Mouse (Mus musculus): Measurements from ENCODE around the gene Helz.
A peak's percentile ranks its signal among the peaks of the same experiment; 100 is the strongest.

The Helz gene

GRCm38 (mm10) chr11:107724603-107725002 is 176.9 kb downstream of the Helz start:
- no peak for DNase-seq (ENCODE audit: low spot score)

GRCm38 (mm10) chr11:107728073-107728863 is 180.5 kb downstream of the Helz start:
- peak; percentile 25 for DNase-seq (ENCODE audit: low spot score)

DNA sequence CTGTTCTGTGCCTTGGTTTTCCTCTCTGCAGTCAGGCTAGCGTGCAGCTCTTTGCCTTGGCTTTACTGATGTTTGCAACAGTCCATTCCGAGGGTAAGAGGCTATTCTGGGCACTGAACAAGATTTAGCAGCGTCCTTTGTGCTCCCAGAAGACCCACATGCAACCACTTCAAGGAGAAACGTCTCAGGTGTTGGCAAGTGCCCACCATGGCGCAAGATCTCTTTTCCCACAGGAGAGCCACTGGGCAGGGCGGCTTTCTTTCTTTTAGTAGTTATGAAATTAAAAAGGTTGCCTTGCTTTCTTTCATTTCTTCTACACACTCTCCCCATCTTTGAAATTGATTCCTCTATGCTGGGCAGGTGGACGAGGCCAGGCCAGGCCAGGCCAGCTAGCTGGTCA is 181.4 kb downstream of the Helz start:
- no peak for DNase-seq (ENCODE audit: low spot score)

DNA sequence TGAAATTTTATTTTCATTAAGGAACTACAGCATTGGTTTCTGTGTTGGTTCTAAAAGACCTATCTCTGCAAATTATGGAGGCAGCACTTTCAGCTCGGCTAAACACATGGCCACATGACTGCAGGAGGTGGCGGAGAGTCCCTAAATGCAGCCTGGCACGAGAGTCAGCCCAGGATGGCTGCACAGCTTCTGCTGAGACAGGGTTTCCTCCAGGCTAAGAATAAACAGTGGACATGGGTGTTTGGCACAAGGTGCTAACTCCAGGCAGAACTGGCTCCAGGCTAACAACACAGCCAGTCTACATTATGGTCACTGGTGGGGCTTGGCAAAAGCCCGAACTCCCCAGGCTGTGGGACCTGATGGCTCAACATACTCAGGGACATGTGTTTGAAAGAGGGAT is 183.2 kb downstream of the Helz start:
- no peak for DNase-seq (ENCODE audit: low spot score)

GRCm38 (mm10) chr11:107731498-107731897 is 183.8 kb downstream of the Helz start:
- DNase-seq (ENCODE audit: low spot score): no peak

GRCm38 (mm10) chr11:107734133-107734532 is 186.4 kb downstream of the Helz start:
- no peak for DNase-seq (ENCODE audit: low spot score)

DNA sequence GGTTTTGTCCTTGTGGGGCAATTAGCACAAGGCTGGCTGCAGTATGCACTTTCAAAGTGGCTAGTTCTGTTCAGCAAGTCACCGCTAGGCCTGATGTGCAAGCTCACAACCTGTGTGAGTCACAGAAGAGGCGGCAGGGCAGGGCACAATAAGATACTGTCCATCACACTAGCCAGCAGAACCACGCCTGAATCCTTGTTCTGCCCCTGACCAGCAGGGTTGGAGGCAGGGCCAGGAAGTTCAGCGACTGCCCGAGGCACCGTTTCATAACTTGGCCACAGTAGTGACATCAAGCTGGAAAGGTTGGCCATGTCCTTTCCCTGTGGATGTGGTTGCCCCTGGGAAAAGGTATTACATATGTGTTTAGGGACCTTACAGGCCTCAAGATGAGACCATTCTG is 190.2 kb downstream of the Helz start:
- no peak for DNase-seq (ENCODE audit: low spot score)

DNA sequence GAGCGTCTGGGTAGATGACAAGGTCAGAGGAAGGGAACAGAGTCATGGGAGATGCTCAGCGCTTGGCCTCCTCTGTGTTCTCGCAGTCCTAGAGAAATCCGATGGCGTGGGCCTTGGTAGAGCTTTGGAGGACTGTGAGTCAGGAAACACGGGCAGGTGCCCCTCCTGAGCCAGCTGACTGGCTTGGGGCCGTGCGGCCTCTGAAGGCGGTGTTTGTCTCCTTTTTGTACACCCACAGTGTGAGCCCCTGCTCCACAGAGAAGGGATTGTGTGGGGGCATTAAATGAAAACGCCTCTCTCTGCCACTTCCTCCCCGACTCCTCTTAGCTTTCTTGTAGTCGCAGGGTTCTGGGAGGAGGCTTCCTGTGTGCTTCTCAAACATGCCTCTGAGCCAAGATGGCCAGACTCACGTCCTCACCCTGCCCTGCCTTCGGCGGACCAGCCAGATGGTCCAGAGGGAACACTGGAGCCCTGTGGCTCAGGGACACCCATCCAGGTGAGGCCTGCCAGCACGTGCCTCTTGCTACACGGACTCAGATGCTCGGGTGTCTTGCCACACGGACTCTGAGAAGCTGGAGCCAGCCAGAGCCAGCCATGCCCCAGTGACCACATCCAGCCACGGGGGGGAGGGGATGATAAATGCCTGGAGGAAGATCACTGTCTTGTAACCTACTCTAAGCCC is 190.8 kb downstream of the Helz start:
- no peak for DNase-seq (ENCODE audit: low spot score)

DNA sequence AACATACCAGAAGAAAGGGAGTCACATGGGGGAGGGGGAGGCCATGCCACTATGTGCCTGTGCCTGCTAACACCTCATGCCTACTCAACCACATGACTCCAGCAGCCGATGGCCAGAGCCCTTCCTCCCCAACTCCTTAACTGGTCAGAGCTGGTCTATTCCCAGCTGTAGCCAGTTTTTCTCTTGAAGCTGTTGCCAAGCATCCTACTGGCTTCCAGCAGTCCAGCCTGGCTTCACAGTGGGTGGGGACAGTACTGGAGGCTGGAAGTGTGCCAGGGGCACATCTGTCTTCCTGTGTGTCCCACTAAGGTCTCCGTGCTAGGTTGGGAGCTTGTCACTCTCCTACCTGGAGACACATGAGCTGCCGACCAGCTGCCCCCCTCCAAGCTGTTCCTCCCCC is 195.4 kb downstream of the Helz start:
- DNase-seq (ENCODE audit: low spot score): no peak

Measured in layer of hippocampus, adult 11-12 months (tissue).